Comparison of ENCODE assay signal across 12 mouse cellular contexts in genomic region chr11:61659011-61659858, GRCm38 (mm10). TPM values are rescaled to one million over a fixed set of nuclear protein-coding genes. Genes with fewer than 3 reads are reported as not detected.
A peak's percentile ranks its signal among the peaks of the same experiment; 100 is the strongest.
DNase-seq lines count a peak whose midpoint lies in the region; ATAC-seq lines count a peak whose summit lies in the region.
"Had no signal": no experiment of that assay in that cellular context is flagged by ENCODE, and none has a peak within 500 bp of the region (broad histone marks: within the 10 kb centered on the region; RNA-seq: fewer than 3 reads in every experiment).

No protein-coding gene starts in this region.

- H3K36me3 ChIP-seq in embryonic facial prominence, embryonic 10.5 days (replicated peaks), result no peaks in the 10 kb centered on the region
- H3K36me3 ChIP-seq: neural tube, embryonic 13.5 days; stomach, embryonic 15.5 days had no signal

- no peak overlapping the region for H3K4me3 ChIP-seq in embryonic facial prominence, embryonic 10.5 days
- H3K4me3 ChIP-seq: neural tube, embryonic 13.5 days; stomach, embryonic 15.5 days had no signal

- no peaks in the 10 kb centered on the region for H3K27me3 ChIP-seq in embryonic facial prominence, embryonic 10.5 days (replicated peaks; ENCODE audit: low read depth, poor library complexity, severe bottlenecking)
- H3K27me3 ChIP-seq: neural tube, embryonic 13.5 days; stomach, embryonic 15.5 days had no signal

- WGBS in embryonic facial prominence, embryonic 10.5 days, result 77% methylated on average over 4 of the region's 4 CpGs

- H3K27ac ChIP-seq in embryonic facial prominence, embryonic 10.5 days (replicated peaks), result no peak overlapping the region
- H3K27ac ChIP-seq: neural tube, embryonic 13.5 days; stomach, embryonic 15.5 days had no signal

- peak; percentile 32; the same call in 1 of the 2 replicates for ATAC-seq in common myeloid progenitor, adult 5-6 weeks (replicated peaks; ENCODE audit: low read depth, poor library complexity, severe bottlenecking)
- ATAC-seq: forebrain, embryonic 14.5 days had no signal

- H3K4me1 ChIP-seq in embryonic facial prominence, embryonic 10.5 days, result peaks cover 24% of the 10 kb centered on the region
- H3K4me1 ChIP-seq: stomach, embryonic 15.5 days had no signal

- DNase-seq in adrenal gland, postnatal 14 days, result peak; percentile 42
- no peak for DNase-seq in adrenal gland, adult 8-10 months
- peak; percentile 38 for DNase-seq in layer of hippocampus, adult 9-11 months
- DNase-seq in layer of hippocampus, adult 9-10 months (ENCODE audit: low spot score), result no peak
- DNase-seq in A20 (ENCODE audit: low read depth, low spot score), result peak; percentile 54
- DNase-seq in natural killer cell, adult 2 months (ENCODE audit: low spot score in 2 of 2), result no peak
- no peak for DNase-seq in embryonic facial prominence, embryonic 10.5 days (ENCODE audit: low spot score)

- no peaks in the 10 kb centered on the region for H3K9me3 ChIP-seq in embryonic facial prominence, embryonic 10.5 days
- H3K9me3 ChIP-seq: neural tube, embryonic 13.5 days; stomach, embryonic 15.5 days had no signal

RNA-seq across cellular contexts. Expression of gene Grap, which starts 6.2 kb away (rescaled TPM):
- total RNA-seq in adrenal gland, postnatal 14 days (2021), result 12.3 and 27.0 TPM in 2 replicates
- total RNA-seq in adrenal gland, adult 8-10 months (2022), result 10 to 100 TPM in 3 of 4 experiments, 1 to 10 TPM in 1; 9.4 to 12.4 (median 11.9) TPM
- total RNA-seq in common myeloid progenitor, adult 5-6 weeks (2017), result 0.37 TPM in 1 of 2 replicates, not detected in the other
- 6.0 and 6.5 TPM in 2 replicates for polyA plus RNA-seq in embryonic facial prominence, embryonic 10.5 days (2016; fragmentation: Nextera tagmentation; extraction: Ambion mirVana)

RNA-seq across cellular contexts. Expression of gene Fam83g, which starts 24.7 kb away (rescaled TPM):
- total RNA-seq in adrenal gland, postnatal 14 days (2021), result 0.85 and 1.1 TPM in 2 replicates
- 1 to 10 TPM; 1.7 to 2.9 (median 2.3) TPM for total RNA-seq in adrenal gland, adult 8-10 months (2022)
- not detected in 2 replicates for total RNA-seq in common myeloid progenitor, adult 5-6 weeks (2017)
- 2.2 and 2.3 TPM in 2 replicates for polyA plus RNA-seq in embryonic facial prominence, embryonic 10.5 days (2016; fragmentation: Nextera tagmentation; extraction: Ambion mirVana)
- total RNA-seq: megakaryocyte, adult 5-6 weeks had no signal

Comparison
In these comparisons a context has a peak if more than half of its experiments do, and no peak if none do; other contexts are left out.
1. DNase-seq: peak in adrenal gland, postnatal 14 days (single experiment), layer of hippocampus, adult 9-11 months (single experiment) and A20 (single experiment); none in adrenal gland, adult 8-10 months (single experiment), layer of hippocampus, adult 9-10 months (single experiment), natural killer cell, adult 2 months (0 of 2) and embryonic facial prominence, embryonic 10.5 days (single experiment).